Mouse (Mus musculus): ENCODE data around the gene Ccdc114. TPM values are rescaled to one million over a fixed set of nuclear protein-coding genes. Genes with fewer than 3 reads are reported as not detected.
"Not testable (repeated sequence)": the region's sequence is repeated elsewhere in the genome, so short reads cannot be mapped to it uniquely, and the experiment has no call there.

Gene Ccdc114
- 0.94 and 1.2 TPM in 2 replicates for polyA plus RNA-seq (2015; fragmentation: Nextera tagmentation; extraction: Ambion mirVana)

- peak within 1 kb of the TSS; percentile 88 for H3K27ac ChIP-seq (ENCODE audit: low read length)
- no peaks in the 10 kb centered on the region for H3K9me3 ChIP-seq (replicated peaks; ENCODE audit: control insufficient read depth, low read length)
- 2% methylated on average over 24 of the region's 24 CpGs for WGBS (ENCODE audit: insufficient replicate concordance)
- H3K4me3 ChIP-seq (ENCODE audit: low read depth, low read length): peak within 1 kb of the TSS; percentile 59
- no peaks in the 10 kb centered on the region for H3K27me3 ChIP-seq (ENCODE audit: control insufficient read depth, insufficient read depth, low read depth, low read length)
- H3K4me1 ChIP-seq (ENCODE audit: control insufficient read depth, low read depth, low read length): peaks cover 46% of the 10 kb centered on the region
- peak; percentile 60 for ATAC-seq (ENCODE audit: low read depth)
- H3K4me2 ChIP-seq (ENCODE audit: low read depth, low read length): peak within 1 kb of the TSS; percentile 73
- no peaks in the 10 kb centered on the region for H3K36me3 ChIP-seq (ENCODE audit: control insufficient read depth, insufficient read depth)
- peak within 1 kb of the TSS; percentile 53 for H3K9ac ChIP-seq (ENCODE audit: low read depth, low read length)
These were observed at the start of gene Ccdc114 for GRCm38 (mm10) chr7:45923762-45924428. TSS of gene Ccdc114 (plus strand) at chr7:45924072.

GRCm38 (mm10) chr7:45876895-45877294 lies 47.0 kb upstream of the Ccdc114 start:
- 84% methylated on average over 7 of the region's 7 CpGs for WGBS (ENCODE audit: insufficient replicate concordance)
- no peak overlapping the region for H3K27ac ChIP-seq (ENCODE audit: low read length)
- no peak overlapping the region for H3K4me2 ChIP-seq (ENCODE audit: low read depth, low read length)
- ATAC-seq (ENCODE audit: low read depth): no peak
- peaks cover 1% of the 10 kb centered on the region for H3K27me3 ChIP-seq (ENCODE audit: control insufficient read depth, insufficient read depth, low read depth, low read length)
- peaks cover 16% of the 10 kb centered on the region for H3K4me1 ChIP-seq (ENCODE audit: control insufficient read depth, low read depth, low read length)
- no peak overlapping the region for H3K4me3 ChIP-seq (ENCODE audit: low read depth, low read length)
- H3K9ac ChIP-seq (ENCODE audit: low read depth, low read length): no peak overlapping the region
- H3K9me3 ChIP-seq (replicated peaks; ENCODE audit: control insufficient read depth, low read length): no peaks in the 10 kb centered on the region
- peaks cover 42% of the 10 kb centered on the region for H3K36me3 ChIP-seq (ENCODE audit: control insufficient read depth, insufficient read depth)

GRCm38 (mm10) chr7:45878278-45878677 lies 45.6 kb upstream of the Ccdc114 start, which contains the start of gene Grin2d:
TSS of gene Grin2d (minus strand) at chr7:45878378.
- H3K4me2 ChIP-seq (ENCODE audit: low read depth, low read length); H3K9ac ChIP-seq (ENCODE audit: low read depth, low read length); H3K27ac ChIP-seq (ENCODE audit: low read length); H3K27me3 ChIP-seq (ENCODE audit: control insufficient read depth, insufficient read depth, low read depth, low read length); H3K9me3 ChIP-seq (replicated peaks; ENCODE audit: control insufficient read depth, low read length); H3K4me3 ChIP-seq (ENCODE audit: low read depth, low read length); ATAC-seq (ENCODE audit: low read depth): not testable (repeated sequence)
- peaks cover 49% of the 10 kb centered on the region for H3K36me3 ChIP-seq (ENCODE audit: control insufficient read depth, insufficient read depth)
- WGBS (ENCODE audit: insufficient replicate concordance): 71% methylated on average over 1 of the region's 1 CpGs
- H3K4me1 ChIP-seq (ENCODE audit: control insufficient read depth, low read depth, low read length): peaks cover 16% of the 10 kb centered on the region

GRCm38 (mm10) chr7:45880531-45880930 lies 43.3 kb upstream of the Ccdc114 start:
- no peak for ATAC-seq (ENCODE audit: low read depth)
- Histone ChIP-seq H3K27ac (ENCODE audit: low read length) (no peak overlapping the region), H3K4me2 (ENCODE audit: low read depth, low read length) (no peak overlapping the region), H3K27me3 (ENCODE audit: control insufficient read depth, insufficient read depth, low read depth, low read length) (no peaks in the 10 kb centered on the region), H3K4me3 (ENCODE audit: low read depth, low read length) (no peak overlapping the region), H3K36me3 (ENCODE audit: control insufficient read depth, insufficient read depth) (peaks cover 46% of the 10 kb centered on the region), H3K4me1 (ENCODE audit: control insufficient read depth, low read depth, low read length) (no peaks in the 10 kb centered on the region), H3K9me3 (replicated peaks; ENCODE audit: control insufficient read depth, low read length) (no peaks in the 10 kb centered on the region), H3K9ac (ENCODE audit: low read depth, low read length) (no peak overlapping the region)
- 91% methylated on average over 4 of the region's 4 CpGs for WGBS (ENCODE audit: insufficient replicate concordance)

- H3K4me2 ChIP-seq (ENCODE audit: low read depth, low read length): no peak overlapping the region
- no peak overlapping the region for H3K4me3 ChIP-seq (ENCODE audit: low read depth, low read length)
- 79% methylated on average over 2 of the region's 2 CpGs for WGBS (ENCODE audit: insufficient replicate concordance)
- H3K4me1 ChIP-seq (ENCODE audit: control insufficient read depth, low read depth, low read length): no peaks in the 10 kb centered on the region
- ATAC-seq (ENCODE audit: low read depth): no peak
- no peak overlapping the region for H3K9ac ChIP-seq (ENCODE audit: low read depth, low read length)
- no peaks in the 10 kb centered on the region for H3K27me3 ChIP-seq (ENCODE audit: control insufficient read depth, insufficient read depth, low read depth, low read length)
- H3K9me3 ChIP-seq (replicated peaks; ENCODE audit: control insufficient read depth, low read length): no peaks in the 10 kb centered on the region
- H3K36me3 ChIP-seq (ENCODE audit: control insufficient read depth, insufficient read depth): peaks cover 42% of the 10 kb centered on the region
- no peak overlapping the region for H3K27ac ChIP-seq (ENCODE audit: low read length)
These were observed 42.9 kb upstream of the Ccdc114 start for GRCm38 (mm10) chr7:45881011-45881410.

- no peaks in the 10 kb centered on the region for H3K27me3 ChIP-seq (ENCODE audit: control insufficient read depth, insufficient read depth, low read depth, low read length)
- no peak overlapping the region for H3K4me3 ChIP-seq (ENCODE audit: low read depth, low read length)
- H3K4me2 ChIP-seq (ENCODE audit: low read depth, low read length): no peak overlapping the region
- no peaks in the 10 kb centered on the region for H3K9me3 ChIP-seq (replicated peaks; ENCODE audit: control insufficient read depth, low read length)
- 18% methylated on average over 3 of the region's 3 CpGs for WGBS (ENCODE audit: insufficient replicate concordance)
- H3K27ac ChIP-seq (ENCODE audit: low read length): no peak overlapping the region
- no peaks in the 10 kb centered on the region for H3K4me1 ChIP-seq (ENCODE audit: control insufficient read depth, low read depth, low read length)
- H3K9ac ChIP-seq (ENCODE audit: low read depth, low read length): no peak overlapping the region
- ATAC-seq (ENCODE audit: low read depth): no peak
- H3K36me3 ChIP-seq (ENCODE audit: control insufficient read depth, insufficient read depth): peaks cover 5% of the 10 kb centered on the region; the same call in 1 of the 2 replicates
These were observed 36.6 kb upstream of the Ccdc114 start for GRCm38 (mm10) chr7:45887246-45887645.

GRCm38 (mm10) chr7:45892651-45893050 lies 31.2 kb upstream of the Ccdc114 start:
- no peak overlapping the region for H3K4me3 ChIP-seq (ENCODE audit: low read depth, low read length)
- no peak overlapping the region for H3K27ac ChIP-seq (ENCODE audit: low read length)
- no peaks in the 10 kb centered on the region for H3K9me3 ChIP-seq (replicated peaks; ENCODE audit: control insufficient read depth, low read length)
- peaks cover 13% of the 10 kb centered on the region for H3K4me1 ChIP-seq (ENCODE audit: control insufficient read depth, low read depth, low read length)
- 61% methylated on average over 2 of the region's 2 CpGs for WGBS (ENCODE audit: insufficient replicate concordance)
- no peaks in the 10 kb centered on the region for H3K36me3 ChIP-seq (ENCODE audit: control insufficient read depth, insufficient read depth)
- no peak for ATAC-seq (ENCODE audit: low read depth)
- no peak overlapping the region for H3K9ac ChIP-seq (ENCODE audit: low read depth, low read length)
- no peak overlapping the region for H3K4me2 ChIP-seq (ENCODE audit: low read depth, low read length)
- no peaks in the 10 kb centered on the region for H3K27me3 ChIP-seq (ENCODE audit: control insufficient read depth, insufficient read depth, low read depth, low read length)

- ATAC-seq (ENCODE audit: low read depth): no peak
- peak overlapping the region; percentile 64 for H3K4me3 ChIP-seq (ENCODE audit: low read depth, low read length)
- peak overlapping the region; percentile 57; the same call in 1 of the 2 replicates for H3K9ac ChIP-seq (ENCODE audit: low read depth, low read length)
These were observed 27.8 kb upstream of the Ccdc114 start for GRCm38 (mm10) chr7:45895931-45896516.

More at GRCm38 (mm10) chr7:45895931-45896516, 27.8 kb upstream of the Ccdc114 start:
- peak overlapping the region; percentile 70 for H3K27ac ChIP-seq (ENCODE audit: low read length)
- no peaks in the 10 kb centered on the region for H3K9me3 ChIP-seq (replicated peaks; ENCODE audit: control insufficient read depth, low read length)
- H3K4me2 ChIP-seq (ENCODE audit: low read depth, low read length): peak overlapping the region; percentile 95
- peaks cover 16% of the 10 kb centered on the region for H3K4me1 ChIP-seq (ENCODE audit: control insufficient read depth, low read depth, low read length)
- H3K36me3 ChIP-seq (ENCODE audit: control insufficient read depth, insufficient read depth): no peaks in the 10 kb centered on the region
- 69% methylated on average over 6 of the region's 6 CpGs for WGBS (ENCODE audit: insufficient replicate concordance)
- no peaks in the 10 kb centered on the region for H3K27me3 ChIP-seq (ENCODE audit: control insufficient read depth, insufficient read depth, low read depth, low read length)

All from liver, embryonic 16.5 days (tissue).